Mouse (Mus musculus): Measurements from ENCODE around the gene Ube2e1.
"Not testable (repeated sequence)": the region's sequence is repeated elsewhere in the genome, so short reads cannot be mapped to it uniquely, and the experiment has no call there.

Gene Ube2e1

DNA sequence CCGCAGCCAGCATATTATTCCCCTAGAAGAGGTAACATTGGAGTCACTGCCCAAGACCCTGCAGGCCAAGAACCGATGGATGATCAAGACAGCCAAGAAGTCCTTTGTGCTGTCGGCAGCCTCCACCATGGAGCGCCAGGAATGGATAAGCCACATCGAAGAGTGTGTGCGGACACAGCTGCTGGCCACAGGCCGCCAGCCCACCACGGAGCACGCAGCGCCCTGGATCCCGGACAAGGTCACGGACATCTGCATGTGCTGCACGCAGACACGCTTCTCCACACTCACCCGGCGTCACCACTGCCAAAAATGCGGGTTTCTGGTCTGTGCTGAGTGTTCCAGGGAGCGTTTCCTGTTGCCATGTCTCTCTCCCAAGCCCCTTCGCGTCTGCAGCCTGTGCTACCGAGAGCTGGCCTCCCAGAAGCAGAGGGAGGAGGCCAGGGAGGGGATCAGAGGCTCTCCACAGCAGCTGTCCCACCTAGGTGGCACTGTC, 89.0 kb downstream of the Ube2e1 start:
- DNase-seq (ENCODE audit: low spot score): no peak

DNA sequence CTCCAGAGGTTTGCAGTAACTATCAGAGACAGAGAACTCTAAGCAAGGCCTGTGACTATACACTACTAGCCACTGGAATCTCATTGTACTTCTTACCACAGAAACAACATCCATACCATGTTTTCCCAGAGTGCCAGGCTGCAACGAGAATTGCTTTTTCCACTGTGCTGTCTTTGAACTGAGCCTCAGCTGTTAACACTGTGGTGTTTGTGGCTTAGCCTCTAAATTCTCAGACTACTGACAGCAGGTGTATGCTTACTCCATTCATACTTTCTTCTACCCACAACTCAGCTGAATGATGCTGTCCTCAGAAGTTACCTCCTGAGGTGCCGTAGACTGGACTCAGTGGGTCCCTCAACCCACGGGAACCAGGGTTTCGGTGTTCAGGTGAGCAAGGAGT, 89.9 kb downstream of the Ube2e1 start:
- no peak for DNase-seq (ENCODE audit: low spot score)

DNA sequence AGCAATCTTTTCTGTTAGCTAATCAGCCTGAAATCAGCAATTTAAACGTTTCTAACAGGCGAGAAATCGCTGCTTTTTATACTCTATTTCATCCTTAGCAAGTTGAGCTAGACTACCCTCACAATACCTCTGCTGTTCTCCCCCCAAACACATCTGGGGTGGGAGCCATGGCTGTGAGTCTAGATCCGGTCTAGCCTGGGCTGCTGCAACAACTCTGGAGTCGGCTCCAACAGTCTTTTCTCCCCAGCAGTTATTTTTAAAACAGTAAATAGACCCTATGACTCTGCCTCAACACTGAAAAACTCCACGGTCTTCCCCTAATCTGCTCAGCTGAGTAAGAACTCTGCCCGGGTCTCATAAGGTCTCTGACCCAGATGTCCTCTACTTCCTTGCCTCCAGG, 91.5 kb downstream of the Ube2e1 start:
- DNase-seq (ENCODE audit: low spot score): no peak

- DNase-seq (ENCODE audit: low spot score): peak; percentile 99
Measured at GRCm38 (mm10) chr14:18238750-18239731, 92.6 kb downstream of the Ube2e1 start, which contains the start of gene Nr1d2. Nr1d2 (minus strand) TSS chr14:18239127.

DNA sequence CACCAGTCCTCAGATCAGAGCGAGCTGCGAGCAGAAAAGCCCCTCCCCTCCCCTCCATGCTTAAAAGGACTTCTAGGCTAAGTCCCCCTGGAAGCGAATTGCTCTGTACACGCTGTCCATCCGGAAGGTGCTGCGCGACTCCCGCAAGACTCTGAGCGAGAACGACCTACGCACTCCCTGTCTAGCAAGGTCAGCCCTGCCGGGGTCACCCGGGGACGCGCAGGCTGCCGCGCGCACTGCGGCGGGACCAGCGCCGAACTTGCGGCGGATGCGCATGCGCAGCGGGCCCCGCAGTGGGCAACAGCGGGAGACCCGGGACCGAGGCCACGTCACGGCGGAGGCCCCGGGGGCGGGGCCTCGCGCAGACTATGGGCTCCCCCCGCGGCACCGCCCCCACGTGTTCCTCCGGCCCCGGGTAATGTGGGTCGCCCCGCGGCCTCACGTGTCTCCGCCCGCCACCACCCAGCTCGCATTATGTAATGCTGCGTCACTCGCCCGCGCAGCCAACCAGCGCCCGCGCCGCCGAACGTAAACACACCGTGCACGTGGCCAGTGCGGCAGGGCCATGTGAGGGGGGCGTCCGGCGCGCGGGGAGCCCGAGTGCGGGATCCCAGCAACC, 93.4 kb downstream of the Ube2e1 start:
- peak; percentile 98 for DNase-seq (ENCODE audit: low spot score)

GRCm38 (mm10) chr14:18237381-18237780, 94.3 kb downstream of the Ube2e1 start:
- no peak for DNase-seq (ENCODE audit: low spot score)

GRCm38 (mm10) chr14:18236496-18237235, 95.0 kb downstream of the Ube2e1 start:
- not testable (repeated sequence) for DNase-seq (ENCODE audit: low spot score)

GRCm38 (mm10) chr14:18233981-18234960, 97.4 kb downstream of the Ube2e1 start:
- no peak for DNase-seq (ENCODE audit: low spot score)

DNA sequence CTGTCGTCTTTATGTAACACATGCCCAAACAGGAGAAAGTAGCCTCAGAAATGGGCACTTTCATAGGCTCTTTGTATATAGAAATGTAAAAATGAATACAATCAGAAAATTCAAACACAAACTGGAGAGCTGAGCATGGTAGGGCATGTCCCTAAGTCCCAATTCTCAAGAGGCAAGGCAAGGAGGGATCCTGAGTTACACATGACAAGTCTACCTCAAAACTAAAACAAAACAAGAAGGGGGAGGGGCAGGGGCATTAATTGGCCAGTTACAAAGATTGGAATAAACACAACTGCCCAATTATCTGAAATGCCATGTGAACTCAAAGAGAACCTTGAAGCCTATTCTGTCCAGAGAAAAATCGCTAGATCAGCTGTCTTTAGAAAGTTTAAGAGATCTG, 98.6 kb downstream of the Ube2e1 start:
- no peak for DNase-seq (ENCODE audit: low spot score)

Data from layer of hippocampus, adult 11-12 months (tissue).